Mouse (Mus musculus) right cerebral cortex, adult 2 months (tissue): ENCODE results near the gene Mrps26.
"Not testable (repeated sequence)": the region's sequence is repeated elsewhere in the genome, so short reads cannot be mapped to it uniquely, and the experiment has no call there.

Experiments
- DNase-seq, 2 experiments: peaks; one replicate each; pipeline ENCODE4 v3.0.0; 2021 to 2022; ENCODE audit warnings: low spot score in 2 of 2

The Mrps26 gene

DNA sequence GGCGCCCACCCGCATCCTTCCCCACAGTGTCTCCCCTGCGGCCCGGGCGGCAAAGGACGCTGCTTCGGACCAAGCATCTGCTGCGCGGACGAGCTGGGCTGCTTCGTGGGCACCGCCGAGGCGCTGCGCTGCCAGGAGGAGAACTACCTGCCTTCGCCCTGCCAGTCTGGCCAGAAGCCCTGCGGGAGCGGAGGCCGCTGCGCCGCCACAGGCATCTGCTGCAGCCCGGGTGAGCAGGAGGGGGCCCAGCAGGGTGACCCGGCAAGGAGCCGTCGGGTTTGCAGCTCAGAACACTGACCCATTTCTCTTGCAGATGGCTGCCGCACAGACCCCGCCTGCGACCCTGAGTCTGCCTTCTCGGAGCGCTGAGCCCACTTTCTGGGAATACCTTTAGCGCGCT is 13.0 kb downstream of the Mrps26 start:
- DNase-seq: not testable (repeated sequence)

DNA sequence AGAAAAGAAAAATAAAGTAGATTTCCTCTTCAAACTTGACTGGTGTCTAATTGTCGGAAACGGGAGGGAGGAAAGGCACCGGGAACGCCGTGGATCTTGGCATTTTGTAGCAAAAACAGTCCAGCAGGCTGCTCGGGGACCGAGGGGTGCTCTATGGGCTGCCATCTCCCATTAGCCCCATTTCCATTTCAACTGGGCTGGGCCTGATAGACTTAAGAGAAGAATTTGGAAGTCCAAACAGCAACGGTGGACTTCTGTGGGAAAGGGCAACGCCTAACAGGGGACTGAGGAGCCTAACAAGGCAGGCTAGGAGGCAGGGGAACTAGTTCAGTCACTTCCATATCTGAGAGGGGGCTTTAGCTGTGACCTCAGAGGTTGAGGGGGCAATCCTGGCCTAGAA is 13.5 kb downstream of the Mrps26 start:
- DNase-seq: no peak

DNA sequence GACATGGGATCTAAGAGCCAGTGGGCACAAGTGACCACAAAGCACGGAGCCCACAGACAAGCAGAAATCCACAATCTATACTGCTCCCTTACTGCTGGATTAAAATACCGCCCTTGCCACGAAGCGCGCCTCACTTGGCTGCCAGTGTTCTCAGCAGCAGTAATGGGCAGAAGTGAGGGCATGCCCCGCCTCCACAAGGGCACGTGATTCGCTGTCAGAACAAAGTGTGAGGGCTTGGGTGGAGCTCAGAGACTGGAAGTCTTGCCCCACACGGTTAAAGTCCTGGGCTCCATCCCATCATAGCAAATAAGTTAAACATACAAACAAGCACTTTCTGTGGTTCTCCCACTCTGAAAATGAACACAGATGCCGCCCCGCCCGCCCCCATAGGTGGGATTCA is 14.1 kb downstream of the Mrps26 start:
- peak; percentile 21 to 22 for DNase-seq

DNA sequence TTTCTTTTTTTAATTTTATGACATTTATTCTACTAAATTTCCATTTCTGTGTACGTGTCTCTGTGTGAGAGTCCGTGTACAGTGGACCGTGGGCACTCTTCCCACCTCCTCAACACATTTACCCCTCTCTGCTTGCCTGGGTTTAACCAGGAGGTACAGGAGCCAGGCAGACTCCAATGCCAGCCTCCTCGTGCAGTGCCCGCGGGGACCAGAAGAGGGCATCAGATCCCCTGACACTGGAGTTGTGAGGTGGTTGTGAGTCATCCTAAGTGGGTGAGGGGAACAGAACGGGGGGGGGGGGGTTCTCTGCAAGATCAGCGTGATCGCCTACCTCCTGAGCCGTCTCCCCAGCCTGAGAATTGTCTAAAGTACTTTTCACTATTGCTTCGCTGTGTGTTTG is 14.6 kb downstream of the Mrps26 start:
- peak; percentile 82 to 86 for DNase-seq

DNA sequence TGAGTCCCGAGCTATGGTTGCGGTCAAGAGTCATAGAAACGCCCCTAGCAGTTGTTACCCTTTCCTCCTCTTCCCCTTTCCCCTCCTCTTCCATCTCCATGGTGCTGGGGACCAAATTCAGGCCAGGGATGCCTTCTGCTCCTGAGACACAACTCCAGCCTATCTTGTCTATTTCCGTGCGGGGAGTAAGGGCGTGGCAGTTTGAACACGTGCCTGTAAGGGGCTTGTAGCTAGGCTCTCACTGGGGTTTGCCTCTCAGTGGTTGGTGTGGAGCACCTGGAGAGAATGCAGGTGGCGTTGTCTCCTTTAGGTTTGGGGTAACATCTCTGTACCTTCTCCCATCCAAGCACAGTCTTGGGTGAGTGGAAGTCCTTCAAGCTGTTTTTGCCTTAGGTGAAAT is 16.2 kb downstream of the Mrps26 start:
- no peak for DNase-seq

DNA sequence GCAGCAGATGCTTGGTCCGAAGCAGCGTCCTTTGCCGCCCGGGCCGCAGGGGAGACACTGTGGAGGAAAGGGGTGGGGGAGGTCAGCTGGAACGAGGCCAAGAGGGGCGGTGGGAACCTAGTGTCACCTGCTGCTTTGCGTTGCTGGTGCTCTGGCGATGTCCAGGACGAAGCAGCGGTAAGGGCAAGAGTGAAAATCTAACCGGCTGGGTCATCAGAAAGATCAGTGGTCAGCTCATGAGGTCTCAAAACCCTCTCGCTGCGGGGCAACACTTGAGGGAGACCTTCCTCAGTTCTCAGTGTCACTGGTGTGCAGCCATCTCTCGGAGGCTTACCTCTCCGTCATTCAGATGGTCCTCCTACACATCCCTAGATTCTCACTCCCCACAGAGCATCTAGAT is 17.7 kb downstream of the Mrps26 start:
- DNase-seq: no peak

DNA sequence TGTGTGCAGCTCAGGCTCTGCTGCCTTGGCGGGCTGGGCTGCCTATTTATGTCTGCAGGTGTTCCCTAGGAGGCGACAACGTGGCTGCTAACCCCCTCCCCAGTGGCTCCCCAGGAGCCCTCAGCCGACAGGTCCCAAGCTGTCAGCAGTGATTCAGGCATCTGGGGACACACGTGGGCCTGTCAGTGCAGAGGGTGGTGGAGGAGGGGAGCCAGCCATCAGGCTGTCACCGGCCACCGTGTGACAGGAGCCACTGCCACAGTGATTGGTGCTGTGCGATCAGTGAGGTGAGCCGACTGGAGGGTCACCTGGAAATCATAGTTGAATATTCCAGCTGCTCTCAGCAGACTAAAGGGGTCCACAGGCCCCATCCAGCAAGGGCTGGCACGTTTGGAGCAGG is 19.0 kb downstream of the Mrps26 start, which contains the start of gene Avp:
Gene Avp, minus strand, starts transcription at position 3 of the 400 bp plus-strand sequence.
- no peak for DNase-seq

DNA sequence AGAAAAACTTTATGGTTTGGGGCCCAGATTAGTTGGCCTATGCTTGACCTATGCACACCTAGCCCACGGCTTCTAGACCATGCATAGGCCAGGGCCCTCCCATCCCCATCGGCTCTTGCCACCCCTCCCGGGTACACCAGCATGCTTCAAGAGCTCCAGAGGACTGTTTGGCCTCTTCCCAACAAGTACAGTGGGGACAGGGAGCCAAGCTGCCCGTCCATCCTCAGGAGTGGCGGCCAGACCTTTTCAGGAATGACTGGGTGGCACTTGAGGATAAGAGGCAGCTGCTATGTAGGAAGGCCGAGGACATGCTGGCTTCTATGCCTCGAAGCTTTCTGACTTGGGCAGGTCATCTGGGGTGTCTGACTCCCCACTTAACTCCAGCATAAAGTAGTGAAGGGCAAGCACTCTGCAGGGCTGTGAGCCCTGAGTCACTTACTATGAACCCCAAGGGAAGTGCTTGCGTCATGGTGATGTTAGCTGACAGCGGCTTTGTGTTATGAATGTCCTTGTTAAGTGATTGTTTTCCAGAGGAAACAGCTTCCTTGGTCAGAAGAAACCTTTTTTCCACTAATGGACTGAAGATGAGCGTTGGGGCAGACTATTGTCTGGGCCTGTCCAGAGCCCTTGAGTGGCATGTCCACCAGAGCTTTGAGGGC is 20.5 kb downstream of the Mrps26 start:
- no peak for DNase-seq

DNA sequence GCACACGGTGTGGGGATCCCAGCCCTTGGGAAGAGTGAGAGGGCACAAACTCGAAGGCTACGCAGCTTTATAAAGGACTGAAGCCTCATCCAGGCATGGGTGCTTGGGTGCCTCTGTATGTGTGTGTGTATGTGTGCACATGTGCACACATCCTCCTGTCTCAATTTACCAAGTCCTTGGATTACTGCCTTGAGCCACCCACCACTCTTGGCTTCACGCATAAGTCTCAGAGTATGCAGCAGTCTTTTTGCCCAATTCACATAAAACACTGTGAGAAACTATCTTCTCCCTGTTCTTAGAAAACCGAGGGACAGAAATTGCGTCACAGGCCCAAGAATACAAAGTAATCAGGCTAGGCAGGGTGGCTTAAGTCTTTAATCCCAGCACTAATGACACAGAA is 22.5 kb downstream of the Mrps26 start:
- peak; percentile 43 to 56 for DNase-seq

DNA sequence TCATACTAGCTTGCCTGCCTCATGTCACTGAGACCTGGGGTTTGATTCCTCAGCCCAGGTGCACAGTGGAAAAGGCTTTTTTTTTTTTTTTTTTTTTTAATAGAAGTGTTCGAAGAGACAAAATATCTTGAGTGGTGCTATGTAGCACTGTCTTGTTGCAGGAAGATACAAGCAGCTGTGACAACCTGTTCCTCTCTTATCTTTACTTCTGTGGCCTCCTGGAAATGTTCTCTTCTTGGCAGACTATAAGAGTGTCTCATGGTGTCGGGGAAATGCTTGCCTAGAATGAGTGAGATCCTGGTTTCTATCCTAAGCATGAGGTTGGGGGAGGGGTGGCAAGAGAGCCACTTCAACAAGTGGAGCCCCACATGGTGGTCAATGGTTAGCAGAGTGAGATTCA is 24.8 kb downstream of the Mrps26 start:
- DNase-seq: no peak

DNA sequence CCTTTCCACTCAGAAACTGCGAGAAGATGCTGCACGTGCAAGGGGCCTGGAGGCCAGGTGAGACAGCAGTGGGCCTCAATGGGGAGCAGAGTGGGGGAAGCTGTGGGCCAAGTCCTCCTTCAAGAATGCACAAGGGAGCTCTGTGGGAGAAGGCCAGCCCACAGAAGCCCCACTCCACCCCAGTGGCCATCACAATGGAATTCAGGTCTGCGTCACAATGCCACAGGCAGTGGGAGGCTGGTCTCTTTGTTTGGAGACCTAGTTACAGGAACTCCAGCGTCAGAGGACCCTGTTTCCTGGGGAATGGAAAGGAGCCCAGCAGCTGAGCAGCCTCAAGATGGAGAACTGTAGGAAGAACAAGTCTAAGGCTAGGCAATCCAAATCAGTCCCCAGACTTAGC is 25.6 kb downstream of the Mrps26 start:
- no peak for DNase-seq

DNA sequence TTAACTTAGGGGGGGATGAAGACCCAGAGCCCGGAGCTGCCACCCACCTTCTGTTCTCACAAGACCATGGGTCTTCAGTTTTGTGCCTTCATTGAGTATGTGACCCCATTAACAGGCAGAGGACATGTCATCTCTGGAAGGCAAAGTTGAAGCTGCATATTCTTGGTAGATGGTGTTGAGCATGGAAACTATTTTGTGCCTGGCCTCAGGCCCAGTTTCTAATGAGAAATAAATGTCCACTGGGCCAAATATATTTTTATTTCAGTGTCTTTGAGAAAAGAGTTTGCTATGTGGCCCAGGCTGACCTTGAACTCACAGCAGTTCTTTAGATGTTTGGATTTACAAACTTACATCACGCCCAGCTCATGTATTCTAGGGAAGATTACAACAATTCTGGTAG is 26.2 kb downstream of the Mrps26 start:
- no peak for DNase-seq

DNA sequence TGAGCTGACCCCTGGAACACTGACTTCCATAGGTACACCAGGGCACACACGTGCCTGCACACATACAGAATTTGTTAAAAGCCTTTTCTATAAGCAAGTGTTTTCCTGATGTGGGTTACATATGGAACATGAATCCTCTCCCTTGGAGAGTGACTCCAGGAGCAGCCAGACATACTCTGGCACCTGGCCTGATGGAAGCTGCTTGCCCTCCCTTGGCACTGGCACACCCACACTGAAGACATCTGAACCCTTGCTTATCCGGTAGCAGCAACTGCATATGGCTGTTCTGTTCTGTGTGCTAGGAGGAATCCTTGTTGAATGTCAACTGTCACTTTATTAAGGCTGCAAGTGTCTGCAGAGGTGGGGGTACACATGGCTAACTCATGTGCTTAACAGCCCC is 27.5 kb downstream of the Mrps26 start:
- DNase-seq: no peak

DNA sequence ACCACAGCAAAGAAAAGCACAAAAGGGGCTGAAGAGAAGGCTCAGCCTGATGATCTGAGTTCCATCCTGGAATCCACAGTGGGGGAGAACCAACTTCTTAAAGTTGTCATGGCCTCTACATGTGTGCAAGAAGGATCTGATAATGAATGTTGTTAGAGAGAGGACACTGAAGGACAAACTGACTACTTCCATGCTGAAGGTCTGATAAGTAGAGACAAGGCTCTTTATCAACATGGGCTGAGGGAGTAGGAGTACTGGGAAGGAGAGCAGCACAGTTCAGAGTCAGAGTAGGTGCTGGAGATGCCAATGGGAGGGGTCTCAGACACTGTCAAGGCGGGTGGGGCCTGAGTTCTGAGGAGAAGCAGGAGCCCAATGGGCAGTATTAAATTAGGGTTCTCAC is 32.1 kb downstream of the Mrps26 start:
- DNase-seq: no peak

DNA sequence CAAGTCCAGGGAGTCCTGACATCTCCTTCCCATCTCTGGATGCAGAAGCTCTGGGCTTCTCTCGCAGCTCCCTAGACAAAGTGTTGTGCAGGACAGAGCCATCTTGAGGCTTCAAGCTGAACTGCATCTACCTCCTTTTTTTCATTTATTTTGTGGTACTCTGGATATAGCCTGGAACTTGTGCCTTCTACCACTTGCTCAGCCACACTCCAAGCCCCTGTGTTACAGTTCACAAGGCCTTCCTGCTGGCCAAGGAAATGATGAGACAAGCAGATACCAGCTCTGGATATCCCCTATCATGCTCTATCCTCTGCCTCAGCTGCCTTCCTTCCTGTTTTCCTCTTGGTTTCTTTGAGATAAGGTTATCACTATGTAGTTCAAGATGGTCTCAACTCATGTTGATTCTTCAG is 34.1 kb downstream of the Mrps26 start:
- DNase-seq: peak; percentile 50 to 52

DNA sequence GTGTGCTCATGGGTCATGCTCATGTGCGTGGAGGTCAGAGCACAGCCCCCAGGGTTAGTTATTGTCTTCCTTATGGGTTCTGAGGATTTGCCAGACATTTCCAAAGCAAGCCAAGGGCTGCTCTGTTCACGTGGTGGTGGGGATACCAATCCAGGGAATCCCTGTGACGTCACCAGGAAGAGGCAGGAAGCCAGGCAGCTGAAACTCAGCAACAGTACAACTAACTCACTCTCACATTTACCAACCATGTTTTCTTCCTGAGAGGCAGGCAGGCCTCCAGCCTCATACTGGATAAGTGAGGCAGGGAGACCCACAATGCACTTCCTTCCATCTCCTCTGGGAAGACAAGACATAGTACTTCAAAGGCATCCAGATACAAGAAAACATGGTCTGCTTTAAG is 34.9 kb downstream of the Mrps26 start:
- no peak for DNase-seq

DNA sequence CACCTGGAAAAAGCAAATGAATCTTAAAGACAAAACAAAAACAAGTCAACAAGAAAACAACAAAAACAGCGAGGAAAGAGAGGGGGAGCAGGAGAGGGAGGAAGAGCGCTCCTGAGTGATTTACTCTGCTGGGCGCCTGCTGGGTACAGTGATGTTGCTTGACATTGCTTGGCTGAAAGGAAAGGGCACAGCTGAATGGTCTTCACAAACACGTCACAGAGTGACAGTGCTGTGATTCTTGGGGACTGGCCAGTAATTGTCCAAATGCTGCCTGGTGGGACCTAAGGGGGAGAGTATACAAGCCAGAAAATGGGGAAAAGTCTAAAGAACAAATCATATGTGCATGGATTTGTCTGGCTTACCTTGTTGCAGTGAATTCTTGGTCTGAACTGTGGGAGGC is 38.7 kb downstream of the Mrps26 start:
- DNase-seq: no peak

DNA sequence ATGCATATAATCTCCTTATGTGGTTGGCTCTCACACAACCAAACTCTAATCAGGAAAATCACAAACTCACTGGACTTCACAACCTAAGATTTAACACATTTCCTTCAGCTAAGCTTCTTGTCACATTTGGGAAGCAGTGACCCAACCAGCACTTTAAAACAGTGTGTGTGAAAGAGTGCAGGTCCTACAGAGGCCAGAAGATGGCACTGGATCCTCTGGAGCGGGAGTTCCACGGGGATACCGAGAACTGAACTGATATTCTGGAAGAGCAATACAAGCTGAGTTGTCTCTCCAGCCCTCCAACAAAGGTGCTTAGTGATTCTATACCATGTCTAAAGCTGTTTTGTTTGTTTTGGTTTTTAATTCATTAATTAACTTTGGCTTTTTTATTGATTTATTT is 49.5 kb downstream of the Mrps26 start:
- peak in 1 of 2 experiments; percentile 25 for DNase-seq
